Mouse (Mus musculus) olfactory bulb, adult 2 months (tissue): ENCODE measurements around the gene Gm9945.

ENCODE experiments used
- CTCF ChIP-seq: fragments of 200-500 bp; IDR thresholded peaks from 2 replicates; pipeline ENCODE4 v1.5.1; 2012; ENCODE audit warnings: low read depth, mild to moderate bottlenecking, low read length, moderate library complexity; ENCODE audit not compliant: insufficient read depth
- POLR2A ChIP-seq: fragments of 200-500 bp; IDR thresholded peaks from 2 replicates; pipeline ENCODE4 v1.6.1; 2012; ENCODE audit warnings: mild to moderate bottlenecking, low read depth, low read length, moderate library complexity; ENCODE audit not compliant: insufficient read depth

GRCm38 (mm10) chr11:53493243-53493955, 13.4 kb downstream of the Gm9945 start:
- TF ChIP-seq CTCF = no peak
- TF ChIP-seq POLR2A = no peak
